Mouse (Mus musculus) E14TG2a.4 (cell line): ENCODE data around the gene Phf20.

ENCODE experiments used
- CTCF ChIP-seq: conservative IDR thresholded peaks from 2 replicates; pipeline ENCODE4 v1.5.1; 2014; ENCODE audit warnings: low read length
- POU5F1 ChIP-seq: IDR thresholded peaks from 2 replicates; pipeline ENCODE4 v1.6.1; 2014; ENCODE audit warnings: low read length, borderline replicate concordance

DNA sequence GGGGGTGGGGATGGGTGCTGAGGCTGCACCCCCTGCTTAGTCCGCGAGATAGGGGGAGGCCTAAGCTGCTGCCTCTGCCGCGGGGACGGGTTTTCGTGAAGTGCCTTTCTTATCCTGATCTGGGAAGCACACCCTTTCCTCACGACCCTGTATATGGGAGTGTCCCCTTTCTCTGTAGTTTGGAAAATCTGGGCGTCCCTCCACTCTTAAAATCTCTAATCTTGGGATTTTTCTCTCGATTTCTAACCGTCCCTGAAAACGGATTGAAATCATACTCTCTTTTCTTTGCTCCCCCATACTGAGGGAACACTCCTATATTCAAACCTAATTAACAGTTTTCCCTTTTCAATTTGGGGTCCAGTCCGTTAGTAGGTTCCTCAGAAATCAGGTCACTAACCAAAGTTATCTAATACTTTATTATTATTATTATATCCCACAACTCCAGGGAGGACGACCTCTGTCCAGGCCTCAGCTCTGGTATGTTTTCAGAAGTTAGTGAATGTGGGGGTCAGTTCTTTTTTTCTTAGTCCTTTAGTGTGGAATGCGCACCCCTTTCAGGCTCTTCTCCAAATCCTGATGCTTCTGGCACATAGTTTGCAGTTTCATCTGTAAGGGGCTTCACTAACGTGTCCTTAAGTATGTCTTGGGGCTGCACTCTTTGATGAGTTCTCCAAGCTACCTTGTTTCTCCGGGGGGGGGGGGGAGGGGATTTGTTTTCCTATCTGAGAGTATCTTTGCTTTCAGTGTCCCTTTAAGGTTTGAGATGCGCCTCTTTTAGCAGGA is 1.1 kb downstream of the Phf20 start:
- no peak for TF ChIP-seq CTCF
- TF ChIP-seq POU5F1 = no peak
